ENCODE assay signal across 9 mouse cellular contexts in the genomic region with DNA sequence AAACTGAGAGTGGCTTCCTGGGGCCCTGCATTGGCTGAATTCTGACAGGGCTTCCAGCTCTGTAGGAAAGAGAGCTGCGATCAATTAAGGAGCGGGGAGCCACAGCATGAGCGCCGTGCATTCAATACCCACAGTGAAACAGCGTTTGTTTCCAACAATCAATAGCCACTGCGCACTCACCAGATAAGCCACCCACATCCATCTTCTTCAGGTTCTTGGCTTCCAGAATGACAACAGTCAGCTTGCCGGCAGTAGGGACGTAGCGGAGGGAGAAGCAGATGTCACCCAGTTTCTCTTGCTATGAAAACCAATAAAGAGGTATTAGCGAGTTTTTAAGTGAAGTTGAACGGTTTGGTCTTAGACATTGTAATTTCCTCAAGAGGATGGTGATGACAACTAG.
DNase-seq lines count a peak whose midpoint lies in the region; ATAC-seq and TF ChIP-seq lines count a peak whose summit lies in the region.
"Had no signal": no experiment of that assay in that cellular context is flagged by ENCODE, and none has a peak within 500 bp of the region (broad histone marks: within the 10 kb centered on the region; RNA-seq: fewer than 3 reads in every experiment).

No protein-coding gene starts in this region.

- H3K9me3 ChIP-seq in forebrain, embryonic 11.5 days (ENCODE audit: control insufficient read depth, low read length) = no peaks in the 10 kb centered on the region

- 13% methylated on average over 11 of the region's 11 CpGs for WGBS in forebrain, embryonic 11.5 days

- peak overlapping the region; percentile 31; the same call in 1 of the 2 replicates for H3K4me2 ChIP-seq in forebrain, embryonic 11.5 days (ENCODE audit: low read depth, low read length, severe bottlenecking)

- no peak overlapping the region for H3K4me3 ChIP-seq in left cerebral cortex, adult 2 months
- H3K4me3 ChIP-seq in cortical plate, adult 2 months (ENCODE audit: insufficient read depth, low read length) = no peak overlapping the region
- H3K4me3 ChIP-seq in forebrain, embryonic 11.5 days (ENCODE audit: low read depth, low read length) = no peak overlapping the region

- no peak overlapping the region for H3K9ac ChIP-seq in forebrain, embryonic 11.5 days (ENCODE audit: low read length)

- TF ChIP-seq CTCF in left cerebral cortex, adult 2 months (IDR thresholded peaks at IDR 0.05) = no peak
- no peak for TF ChIP-seq CTCF in cortical plate, adult 2 months (IDR thresholded peaks at IDR 0.05; ENCODE audit: extremely low read depth, insufficient read depth, low read length)

- no peaks in the 10 kb centered on the region for H3K36me3 ChIP-seq in forebrain, embryonic 11.5 days (ENCODE audit: control insufficient read depth, insufficient read depth, low read length)

- H3K4me1 ChIP-seq in cortical plate, adult 2 months (ENCODE audit: control insufficient read depth, insufficient read depth, low read length) = peaks cover 9% of the 10 kb centered on the region
- no peaks in the 10 kb centered on the region; the same call in 1 of the 2 replicates for H3K4me1 ChIP-seq in forebrain, embryonic 11.5 days (replicated peaks; ENCODE audit: control insufficient read depth, insufficient read depth, low read length)

- no peak for DNase-seq in left cerebral cortex, adult 2 months (ENCODE audit: extremely low spot score in 1 of 2, low spot score in 2 of 2)
- no peak for DNase-seq in left cerebral cortex, adult 11 months (ENCODE audit: low spot score)
- no peak for DNase-seq in forebrain, embryonic 11.5 days (ENCODE audit: low spot score)
- DNase-seq in layer of hippocampus, adult 9-11 months = peak; percentile 56
- DNase-seq in kidney, adult 8-10 months = no peak
- DNase-seq in T-cell, adult 2 months (ENCODE audit: low spot score) = no peak

- H3K27me3 ChIP-seq in forebrain, embryonic 11.5 days (ENCODE audit: control insufficient read depth, insufficient read depth, low read length) = no peaks in the 10 kb centered on the region

- TF ChIP-seq POLR2A in cortical plate, adult 2 months (IDR thresholded peaks at IDR 0.05; ENCODE audit: extremely low read depth, insufficient read depth, low read length) = no peak

- peak overlapping the region; percentile 56 for H3K27ac ChIP-seq in left cerebral cortex, adult 2 months
- peak overlapping the region; percentile 6; the same call in 1 of the 2 replicates for H3K27ac ChIP-seq in cortical plate, adult 2 months (ENCODE audit: insufficient read depth, low read length)
- H3K27ac ChIP-seq in forebrain, embryonic 11.5 days (ENCODE audit: low read depth, low read length) = no peak overlapping the region

- intact Hi-C loops in left cerebral cortex, adult 2 months (cut with DNase I) = no loop called here

- no peak for ATAC-seq in forebrain, embryonic 11.5 days (replicated peaks; ENCODE audit: low FRiP score)
- ATAC-seq in activated CD4-positive, CD25-positive, alpha-beta regulatory T cell, adult 4 months = no peak
- ATAC-seq: lung, postnatal 0 days had no signal
